Mouse (Mus musculus) forebrain, embryonic 13.5 days (tissue): ENCODE measurements around the gene Best3. TPM values are rescaled to one million over a fixed set of nuclear protein-coding genes. Genes with fewer than 3 reads are reported as not detected.

Experiments used
- ATAC-seq: fragments of 200-750 bp; cut with Nextera tagmentation; 2 replicates; pipeline ENCODE4 v1.8.0; 2017
- H3K27ac ChIP-seq: fragments of 300-500 bp; sonication (generic); 2 replicates; pipeline ENCODE4 v1.5.1; 2015; ENCODE audit warnings: inconsistent platforms, mild to moderate bottlenecking, moderate library complexity
- H3K27me3 ChIP-seq: fragments of 300-500 bp; sonication (generic); 2 replicates; pipeline ENCODE4 v1.6.1; 2015; ENCODE audit warnings: mild to moderate bottlenecking, inconsistent platforms
- H3K36me3 ChIP-seq: fragments of 300-500 bp; sonication (generic); 2 replicates; pipeline ENCODE4 v1.6.1; 2015; ENCODE audit warnings: mild to moderate bottlenecking, inconsistent platforms; ENCODE audit not compliant: poor library complexity, severe bottlenecking
- H3K4me1 ChIP-seq: fragments of 300-500 bp; sonication (generic); 2 replicates; pipeline ENCODE4 v1.6.1; 2015; ENCODE audit warnings: inconsistent platforms
- H3K4me2 ChIP-seq: fragments of 300-500 bp; sonication (generic); 2 replicates; pipeline ENCODE4 v1.6.1; 2015; ENCODE audit warnings: inconsistent platforms, mild to moderate bottlenecking, moderate library complexity
- H3K4me3 ChIP-seq: fragments of 300-500 bp; sonication (generic); 2 replicates; pipeline ENCODE4 v1.5.1; 2015; ENCODE audit warnings: mild to moderate bottlenecking, inconsistent platforms
- H3K9ac ChIP-seq: fragments of 300-500 bp; sonication (generic); 2 replicates; pipeline ENCODE4 v1.6.1; 2015; ENCODE audit warnings: mild to moderate bottlenecking, inconsistent platforms
- H3K9me3 ChIP-seq: fragments of 300-500 bp; sonication (generic); replicated peaks from 2 replicates; pipeline ENCODE4 v1.6.1; 2016; ENCODE audit warnings: inconsistent platforms
- WGBS: fragments of 180-500 bp; shearing (Covaris S2); methylation state at CpG from one replicate; pipeline ENCODE4 v1.1.7; 2015; 5-methylcytosine and 5-hydroxymethylcytosine counted together
- polyA plus RNA-seq: library from polyadenylated mRNA; unstranded; fragments of >200 nt; fragmentation: Nextera tagmentation; extraction: Ambion mirVana; gene quantifications from 2 replicates; pipeline ENCODE4 v1.2.1, GENCODE M21; 2015

Gene Best3
- polyA plus RNA-seq, 1 experiment from 2014 or later = 0.08 TPM

DNA sequence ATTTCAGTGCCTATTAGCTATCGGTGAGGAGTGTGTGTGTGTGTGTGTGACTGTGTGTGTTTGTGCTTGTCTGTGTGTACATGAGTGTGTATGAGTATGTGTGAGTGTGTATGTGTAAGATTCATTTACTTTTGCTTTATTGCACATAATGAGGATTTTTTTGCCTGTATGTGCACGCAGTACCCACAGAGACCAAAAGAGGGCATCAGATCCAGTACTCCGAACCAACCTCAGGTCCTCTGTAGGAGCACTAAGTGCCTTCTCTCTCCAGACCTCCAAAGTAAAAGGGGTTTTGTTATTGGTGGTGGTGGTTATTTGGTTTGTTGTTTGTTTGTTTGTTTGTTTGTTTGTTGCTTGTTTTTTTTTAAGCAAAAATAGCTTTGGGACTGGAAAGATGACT, 5.2 kb upstream of the Best3 start:
- Histone ChIP-seq H3K9me3 (no peaks in the 10 kb centered on the region), H3K4me2 (no peak overlapping the region), H3K4me3 (no peak overlapping the region), H3K27me3 (no peaks in the 10 kb centered on the region), H3K4me1 (no peaks in the 10 kb centered on the region), H3K9ac (no peak overlapping the region), H3K36me3 (no peaks in the 10 kb centered on the region), H3K27ac (no peak overlapping the region)
- 69% methylated on average over 3 of the region's 3 CpGs for WGBS
- no peak for ATAC-seq

- ATAC-seq = no peak
- no peaks in the 10 kb centered on the region for H3K36me3 ChIP-seq
- H3K4me1 ChIP-seq = peaks cover 14% of the 10 kb centered on the region
- no peak overlapping the region for H3K4me3 ChIP-seq
- no peak overlapping the region for H3K4me2 ChIP-seq
- WGBS = 73% methylated on average over 3 of the region's 4 CpGs
- no peaks in the 10 kb centered on the region for H3K27me3 ChIP-seq
- H3K9me3 ChIP-seq = no peaks in the 10 kb centered on the region
- H3K9ac ChIP-seq = no peak overlapping the region
- H3K27ac ChIP-seq = no peak overlapping the region
These were observed 3.6 kb upstream of the Best3 start for GRCm38 (mm10) chr10:116982526-116982925.

- H3K4me3 ChIP-seq = no peak overlapping the region
- ATAC-seq = no peak
- no peak overlapping the region for H3K4me2 ChIP-seq
- no peaks in the 10 kb centered on the region for H3K9me3 ChIP-seq
- H3K9ac ChIP-seq = no peak overlapping the region
- H3K27me3 ChIP-seq = no peaks in the 10 kb centered on the region
- H3K36me3 ChIP-seq = no peaks in the 10 kb centered on the region
- 63% methylated on average over 12 of the region's 12 CpGs for WGBS
- no peak overlapping the region for H3K27ac ChIP-seq
- H3K4me1 ChIP-seq = peaks cover 15% of the 10 kb centered on the region
These were observed 1.3 kb upstream of the Best3 start for GRCm38 (mm10) chr10:116984836-116985235.

- Histone ChIP-seq H3K4me1 (no peaks in the 10 kb centered on the region), H3K27me3 (no peaks in the 10 kb centered on the region), H3K4me3 (no peak overlapping the region), H3K27ac (no peak overlapping the region), H3K9me3 (no peaks in the 10 kb centered on the region), H3K36me3 (no peaks in the 10 kb centered on the region), H3K4me2 (no peak overlapping the region), H3K9ac (no peak overlapping the region)
- ATAC-seq = no peak
- WGBS = 88% methylated on average over 8 of the region's 8 CpGs
These were observed 7.9 kb downstream of the Best3 start for GRCm38 (mm10) chr10:116993971-116994370.

DNA sequence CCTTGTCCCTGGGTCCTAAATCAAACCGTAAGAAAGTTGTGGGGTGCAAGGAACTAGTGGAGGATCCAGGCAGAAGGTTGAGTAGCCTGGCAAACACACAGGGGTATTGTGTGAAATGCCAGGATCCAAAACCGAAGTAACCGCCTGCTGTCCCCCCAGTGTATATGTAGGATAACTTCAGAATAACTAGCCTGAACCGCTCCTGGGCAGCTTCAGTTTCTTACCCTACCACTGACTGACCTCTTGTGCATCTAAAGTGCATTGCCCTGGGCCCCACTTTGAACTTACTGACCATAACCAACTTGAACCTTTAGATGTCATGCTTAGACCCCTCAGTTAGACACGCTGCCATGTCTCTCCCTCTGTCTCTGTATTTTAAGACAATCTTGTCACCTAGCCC, 9.0 kb downstream of the Best3 start:
- no peak for ATAC-seq

DNA sequence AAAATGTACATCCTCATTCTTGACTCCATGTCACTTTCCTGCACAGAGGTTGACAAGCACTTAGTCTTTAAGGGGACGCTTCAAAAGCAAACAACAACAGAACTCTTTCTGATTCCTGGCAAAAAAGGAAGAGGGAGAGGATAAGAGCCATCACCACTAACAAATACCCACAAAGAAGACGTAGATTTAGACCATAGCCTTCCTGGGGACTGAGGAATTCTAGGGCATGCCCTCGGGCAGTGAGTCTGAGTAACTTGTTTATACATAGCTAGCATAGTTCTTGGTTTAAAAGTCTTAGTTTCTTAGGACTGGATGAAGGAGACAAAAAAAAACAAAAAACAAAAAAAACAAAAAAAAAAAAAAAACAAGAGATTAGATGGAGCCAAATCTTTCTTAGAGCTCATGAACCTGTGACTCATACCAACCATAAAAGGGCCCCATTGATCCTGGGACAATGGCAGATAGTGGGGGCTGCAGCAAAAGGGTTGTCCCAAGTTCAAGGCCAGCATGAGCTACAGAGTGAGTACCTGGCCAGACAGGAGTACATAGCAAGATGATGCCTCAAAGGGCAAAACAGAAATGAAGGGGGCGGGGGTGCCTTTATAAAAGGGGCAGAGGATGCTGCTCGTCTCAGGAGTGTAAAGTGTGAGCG, 9.6 kb downstream of the Best3 start:
- H3K36me3 ChIP-seq = no peaks in the 10 kb centered on the region
- 73% methylated on average over 6 of the region's 6 CpGs for WGBS
- H3K4me3 ChIP-seq = no peak overlapping the region
- H3K4me1 ChIP-seq = no peaks in the 10 kb centered on the region
- H3K9me3 ChIP-seq = no peaks in the 10 kb centered on the region
- H3K27ac ChIP-seq = no peak overlapping the region
- H3K27me3 ChIP-seq = no peaks in the 10 kb centered on the region
- no peak overlapping the region for H3K9ac ChIP-seq
- ATAC-seq = no peak
- H3K4me2 ChIP-seq = no peak overlapping the region

More for the DNA sequence above, 9.0 kb downstream of the Best3 start:
- Histone ChIP-seq H3K9me3 (no peaks in the 10 kb centered on the region), H3K4me2 (no peak overlapping the region), H3K4me3 (no peak overlapping the region), H3K9ac (no peak overlapping the region), H3K27ac (no peak overlapping the region), H3K4me1 (no peaks in the 10 kb centered on the region), H3K27me3 (no peaks in the 10 kb centered on the region), H3K36me3 (no peaks in the 10 kb centered on the region)
- WGBS = 85% methylated on average over 5 of the region's 5 CpGs

DNA sequence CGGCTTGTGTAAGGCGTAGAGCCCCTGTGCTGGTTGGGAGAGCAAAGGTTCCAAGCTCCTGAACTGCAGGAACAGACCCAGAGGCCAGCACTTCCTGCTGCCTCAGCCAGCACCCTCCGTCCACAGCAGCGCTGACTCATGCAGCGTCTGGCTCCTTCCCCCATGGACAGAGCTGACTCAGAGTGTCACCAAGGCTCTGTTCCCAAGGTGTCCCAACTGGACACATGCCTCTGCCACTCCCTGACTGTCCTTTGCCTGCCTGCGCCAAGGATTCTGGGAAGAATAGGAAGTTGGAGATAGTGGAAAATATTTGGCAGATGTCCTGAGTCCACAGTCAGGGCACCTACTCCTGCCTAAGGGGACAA, 10.1 kb downstream of the Best3 start:
- no peaks in the 10 kb centered on the region for H3K27me3 ChIP-seq
- H3K36me3 ChIP-seq = no peaks in the 10 kb centered on the region
- no peak overlapping the region for H3K4me2 ChIP-seq
- no peak overlapping the region for H3K27ac ChIP-seq
- no peaks in the 10 kb centered on the region for H3K4me1 ChIP-seq
- H3K9ac ChIP-seq = no peak overlapping the region
- H3K9me3 ChIP-seq = no peaks in the 10 kb centered on the region
- no peak overlapping the region for H3K4me3 ChIP-seq
- 80% methylated on average over 6 of the region's 6 CpGs for WGBS
- no peak for ATAC-seq

GRCm38 (mm10) chr10:116998716-116999455, 12.8 kb downstream of the Best3 start:
- no peak for ATAC-seq
- no peak overlapping the region for H3K4me3 ChIP-seq
- H3K9me3 ChIP-seq = no peaks in the 10 kb centered on the region
- H3K36me3 ChIP-seq = no peaks in the 10 kb centered on the region
- no peak overlapping the region for H3K9ac ChIP-seq
- 87% methylated on average over 17 of the region's 17 CpGs for WGBS
- H3K4me2 ChIP-seq = no peak overlapping the region
- H3K27ac ChIP-seq = no peak overlapping the region
- no peaks in the 10 kb centered on the region for H3K4me1 ChIP-seq
- H3K27me3 ChIP-seq = no peaks in the 10 kb centered on the region

GRCm38 (mm10) chr10:117000975-117001374, 14.9 kb downstream of the Best3 start:
- Histone ChIP-seq H3K4me1 (no peaks in the 10 kb centered on the region), H3K4me2 (no peak overlapping the region), H3K27me3 (no peaks in the 10 kb centered on the region), H3K36me3 (no peaks in the 10 kb centered on the region), H3K4me3 (no peak overlapping the region), H3K9me3 (no peaks in the 10 kb centered on the region), H3K27ac (no peak overlapping the region), H3K9ac (no peak overlapping the region)
- no peak for ATAC-seq
- 61% methylated on average over 12 of the region's 12 CpGs for WGBS

GRCm38 (mm10) chr10:117004695-117005094, 18.6 kb downstream of the Best3 start:
- no peak overlapping the region for H3K9ac ChIP-seq
- H3K4me3 ChIP-seq = no peak overlapping the region
- H3K4me1 ChIP-seq = no peaks in the 10 kb centered on the region
- 82% methylated on average over 5 of the region's 5 CpGs for WGBS
- H3K9me3 ChIP-seq = no peaks in the 10 kb centered on the region
- no peak for ATAC-seq
- H3K36me3 ChIP-seq = no peaks in the 10 kb centered on the region
- no peak overlapping the region for H3K4me2 ChIP-seq
- H3K27ac ChIP-seq = no peak overlapping the region
- H3K27me3 ChIP-seq = no peaks in the 10 kb centered on the region

- no peaks in the 10 kb centered on the region for H3K27me3 ChIP-seq
- WGBS = 82% methylated on average over 12 of the region's 12 CpGs
- no peak for ATAC-seq
- no peak overlapping the region for H3K27ac ChIP-seq
- H3K9me3 ChIP-seq = no peaks in the 10 kb centered on the region
- H3K4me2 ChIP-seq = no peak overlapping the region
- no peak overlapping the region for H3K9ac ChIP-seq
- H3K36me3 ChIP-seq = no peaks in the 10 kb centered on the region
- H3K4me3 ChIP-seq = no peak overlapping the region
- no peaks in the 10 kb centered on the region for H3K4me1 ChIP-seq
These were observed 19.8 kb downstream of the Best3 start for GRCm38 (mm10) chr10:117005707-117006464.

- Histone ChIP-seq H3K4me2 (no peak overlapping the region), H3K27ac (no peak overlapping the region), H3K4me3 (no peak overlapping the region), H3K27me3 (no peaks in the 10 kb centered on the region), H3K4me1 (no peaks in the 10 kb centered on the region), H3K9me3 (no peaks in the 10 kb centered on the region), H3K36me3 (no peaks in the 10 kb centered on the region), H3K9ac (no peak overlapping the region)
- 86% methylated on average over 6 of the region's 6 CpGs for WGBS
- no peak for ATAC-seq
These were observed 23.6 kb downstream of the Best3 start for GRCm38 (mm10) chr10:117009691-117010090.
